Mouse (Mus musculus) limb, embryonic 11.5 days (tissue): ENCODE results near the gene Serp2. TPM values are rescaled to one million over a fixed set of nuclear protein-coding genes. Genes with fewer than 3 reads are reported as not detected.

Source experiments
- ATAC-seq: fragments of 200-750 bp; cut with Nextera tagmentation; 2 replicates; pipeline ENCODE4 v1.8.0; 2017; ENCODE audit warnings: low read depth; ENCODE audit not compliant: insufficient number of reproducible peaks, low FRiP score, low TSS enrichment
- DNase-seq: peaks from one replicate; pipeline ENCODE4 v3.0.0-alpha.2; 2015; ENCODE audit warnings: low spot score
- H3K27ac ChIP-seq: fragments of 300-500 bp; sonication (generic); replicated peaks from 2 replicates; pipeline ENCODE4 v1.5.1; 2014; ENCODE audit warnings: low read depth, mild to moderate bottlenecking, low read length
- H3K27me3 ChIP-seq: fragments of 300-500 bp; sonication (generic); 2 replicates; pipeline ENCODE4 v1.6.1; 2014; ENCODE audit warnings: mild to moderate bottlenecking, low read length, mixed read lengths; ENCODE audit not compliant: control insufficient read depth, insufficient read depth
- H3K36me3 ChIP-seq: fragments of 300-500 bp; sonication (generic); 2 replicates; pipeline ENCODE4 v1.6.1; 2014; ENCODE audit warnings: mild to moderate bottlenecking, low read length, moderate library complexity, mixed read lengths; ENCODE audit not compliant: control insufficient read depth, insufficient read depth
- H3K4me1 ChIP-seq: fragments of 300-500 bp; sonication (generic); 2 replicates; pipeline ENCODE4 v1.6.1; 2014; ENCODE audit warnings: low read length, mixed read lengths; ENCODE audit not compliant: control insufficient read depth, insufficient read depth
- H3K4me2 ChIP-seq: fragments of 300-500 bp; sonication (generic); 2 replicates; pipeline ENCODE4 v1.6.1; 2014; ENCODE audit warnings: low read depth, mild to moderate bottlenecking, moderate library complexity; ENCODE audit not compliant: severe bottlenecking
- H3K4me3 ChIP-seq: fragments of 300-500 bp; sonication (generic); 2 replicates; pipeline ENCODE4 v1.5.1; 2014; ENCODE audit warnings: low read depth, low read length
- H3K9ac ChIP-seq: fragments of 300-500 bp; sonication (generic); 2 replicates; pipeline ENCODE4 v1.6.1; 2014; ENCODE audit warnings: mild to moderate bottlenecking, low read length
- H3K9me3 ChIP-seq: fragments of 300-500 bp; sonication (generic); 2 replicates; pipeline ENCODE4 v1.6.1; 2016; ENCODE audit warnings: low read length; ENCODE audit not compliant: control insufficient read depth
- WGBS: fragments of 180-500 bp; shearing (Covaris S2); extraction: QIAGEN DNeasy Blood & Tissue Kit; methylation state at CpG from one replicate; pipeline ENCODE4 v1.1.7; 2014; 5-methylcytosine and 5-hydroxymethylcytosine counted together
- polyA plus RNA-seq: library from polyadenylated mRNA; unstranded; fragments of >200 nt; fragmentation: Nextera tagmentation; extraction: Ambion mirVana; gene quantifications from 2 replicates; pipeline ENCODE4 v1.2.1, GENCODE M21; 2014

Serp2 gene
- polyA plus RNA-seq: 18.7 and 19.4 TPM in 2 replicates

DNA sequence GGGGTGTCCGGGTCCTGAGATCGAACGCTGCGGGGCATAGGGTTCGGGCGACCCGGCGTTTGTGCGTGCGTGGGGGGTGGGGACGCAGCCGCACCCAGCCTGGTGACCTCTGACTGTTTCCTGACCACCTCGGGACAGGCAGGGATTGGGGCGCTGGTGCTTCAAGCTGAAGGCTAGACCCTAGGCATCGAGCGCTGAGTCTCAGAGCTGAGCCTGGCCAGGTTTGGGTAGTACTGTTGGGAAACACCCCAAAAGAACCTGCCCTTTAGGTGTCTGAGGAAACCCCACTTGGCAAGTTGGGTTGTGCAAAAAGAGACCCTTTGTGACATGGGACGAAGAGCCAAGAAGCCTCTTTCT lies at the start of gene Serp2:
Gene Serp2 (minus strand): TSS at position 38 of the 357 bp plus-strand sequence.
- WGBS: 7% methylated on average over 17 of the region's 17 CpGs
- ATAC-seq (0 out of 2 replicates have a peak, but pooled peaks have one; percentile 22), DNase-seq (no peak)

DNA sequence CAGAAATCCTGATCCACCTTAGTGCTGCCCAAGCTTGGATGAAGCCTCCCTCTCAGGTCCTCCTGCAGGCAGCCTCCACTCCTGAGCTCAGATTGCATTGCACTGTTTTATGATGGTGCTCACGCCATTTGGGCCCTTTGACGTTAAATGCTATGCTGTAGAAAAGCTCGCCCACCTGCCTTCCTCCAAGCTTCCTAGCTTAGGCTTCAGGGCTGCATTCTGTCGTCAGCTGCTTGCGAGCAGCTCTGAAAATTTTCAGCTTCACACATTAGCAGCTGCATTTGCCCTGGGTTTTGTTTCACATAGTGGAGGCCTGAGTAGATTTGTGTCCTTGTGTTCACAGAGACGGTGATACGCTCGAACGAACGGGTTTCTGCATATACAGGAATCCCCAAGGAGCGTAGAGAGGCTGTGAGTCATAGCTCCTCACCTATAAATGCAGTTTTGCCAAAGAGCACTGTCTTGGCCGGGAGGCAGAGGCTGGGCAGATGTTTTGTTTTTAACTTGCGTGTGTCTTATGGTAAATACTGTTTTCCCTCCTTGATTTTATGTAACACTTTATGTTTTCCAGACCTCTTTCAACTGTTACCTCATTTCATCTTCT lies 49.3 kb upstream of the Serp2 start:
- Histone ChIP-seq H3K9ac (0 out of 2 replicates have a peak overlapping the region, but pooled peaks have one; percentile 22), H3K4me2 (no peak overlapping the region), H3K4me3 (no peak overlapping the region), H3K27ac (peak overlapping the region; percentile 51; the same call in 1 of the 2 replicates), H3K36me3 (no peaks in the 10 kb centered on the region), H3K4me1 (peaks cover 15% of the 10 kb centered on the region), H3K9me3 (no peaks in the 10 kb centered on the region), H3K27me3 (no peaks in the 10 kb centered on the region)
- ATAC-seq (peak; percentile 23; the same call in 1 of the 2 replicates), DNase-seq (peak; percentile 47)
- WGBS: 42% methylated on average over 13 of the region's 13 CpGs

More for the DNA sequence above, at the start of gene Serp2:
- peak within 1 kb of the TSS; percentile 78 for H3K27ac ChIP-seq
- H3K9me3 ChIP-seq: no peaks in the 10 kb centered on the region
- H3K4me1 ChIP-seq: 0 out of 2 replicates have a peak, but pooled peaks cover 5% of the 10 kb centered on the region
- peak within 1 kb of the TSS; percentile 64 for H3K4me3 ChIP-seq
- no peaks in the 10 kb centered on the region for H3K36me3 ChIP-seq
- H3K9ac ChIP-seq: peak within 1 kb of the TSS; percentile 79
- peak within 1 kb of the TSS; percentile 94 for H3K4me2 ChIP-seq
- no peaks in the 10 kb centered on the region for H3K27me3 ChIP-seq

DNA sequence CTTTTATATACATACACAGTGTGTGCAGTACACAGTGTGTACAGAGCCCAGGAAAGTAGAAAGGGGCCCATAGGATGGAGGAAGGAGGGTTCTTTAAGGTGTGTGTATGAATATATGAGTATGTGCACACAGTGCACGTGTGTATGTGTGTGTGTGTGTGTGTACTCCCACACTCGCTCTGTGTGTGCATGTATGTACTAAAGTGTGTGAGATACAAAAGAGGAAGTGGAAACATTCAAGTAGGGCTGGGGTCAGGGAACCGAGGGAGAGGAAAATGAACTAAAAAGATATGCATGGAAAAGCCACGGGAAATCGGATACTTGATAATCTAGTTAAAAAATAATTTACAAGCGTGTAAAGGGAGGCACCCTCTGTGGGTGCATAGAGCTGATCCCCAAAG lies 47.3 kb upstream of the Serp2 start:
- Histone ChIP-seq H3K27me3 (no peaks in the 10 kb centered on the region), H3K36me3 (no peaks in the 10 kb centered on the region), H3K27ac (no peak overlapping the region), H3K9ac (no peak overlapping the region), H3K4me3 (no peak overlapping the region), H3K9me3 (no peaks in the 10 kb centered on the region), H3K4me1 (peaks cover 18% of the 10 kb centered on the region), H3K4me2 (no peak overlapping the region)
- DNase-seq: no peak
- WGBS: 86% methylated on average over 6 of the region's 6 CpGs
- no peak for ATAC-seq

DNA sequence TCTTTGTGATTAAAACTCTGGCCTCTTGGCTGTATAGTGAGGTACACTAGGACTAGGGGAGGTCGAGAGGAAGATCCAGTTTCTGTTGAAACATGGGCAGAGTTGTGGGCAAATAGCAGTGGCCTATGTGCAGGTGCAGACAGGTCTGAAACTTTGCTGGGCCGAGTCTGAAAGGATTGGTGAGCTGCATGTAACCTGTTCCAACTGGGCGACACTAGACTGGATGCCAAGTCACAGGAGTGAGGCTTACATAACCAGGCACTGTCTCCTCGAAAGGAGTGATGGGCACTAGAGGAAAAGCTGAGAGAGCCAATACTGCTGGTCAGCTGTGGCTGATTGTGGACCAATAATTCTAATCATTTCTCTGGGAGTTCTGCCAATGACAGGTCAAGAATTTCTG lies 45.0 kb upstream of the Serp2 start:
- H3K36me3 ChIP-seq: no peaks in the 10 kb centered on the region

DNA sequence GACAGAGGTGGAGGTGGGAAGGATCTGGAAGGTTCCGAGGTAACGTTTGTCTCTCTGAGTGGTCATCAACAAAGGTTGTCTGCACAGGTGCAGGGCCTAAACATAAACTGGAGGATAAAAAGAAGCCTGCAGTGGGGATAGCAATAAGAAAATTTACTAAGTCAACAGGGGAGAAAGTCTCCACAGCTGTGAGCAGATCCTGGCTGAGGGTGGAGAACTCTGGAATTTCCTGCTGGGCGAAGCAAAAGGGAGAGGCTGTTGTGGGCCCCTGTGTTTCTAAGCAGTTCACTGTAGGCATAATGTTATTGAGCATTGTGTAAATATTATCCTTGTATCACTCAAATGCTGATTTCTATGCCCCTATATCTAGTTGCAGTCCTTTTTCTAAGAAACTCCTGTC lies 43.7 kb upstream of the Serp2 start:
- H3K9ac ChIP-seq: no peak overlapping the region
- peaks cover 21% of the 10 kb centered on the region for H3K4me1 ChIP-seq
- H3K27ac ChIP-seq: peak overlapping the region; percentile 33; the same call in 1 of the 2 replicates
- no peak overlapping the region for H3K4me2 ChIP-seq
- H3K9me3 ChIP-seq: no peaks in the 10 kb centered on the region
- H3K4me3 ChIP-seq: no peak overlapping the region
- H3K36me3 ChIP-seq: no peaks in the 10 kb centered on the region
- no peak for ATAC-seq
- DNase-seq: no peak
- no peaks in the 10 kb centered on the region for H3K27me3 ChIP-seq
- 84% methylated on average over 3 of the region's 3 CpGs for WGBS

More for the DNA sequence above, 45.0 kb upstream of the Serp2 start:
- Histone ChIP-seq H3K9me3 (no peaks in the 10 kb centered on the region), H3K4me3 (no peak overlapping the region), H3K27ac (no peak overlapping the region), H3K27me3 (no peaks in the 10 kb centered on the region), H3K4me1 (peaks cover 28% of the 10 kb centered on the region), H3K9ac (no peak overlapping the region), H3K4me2 (no peak overlapping the region)
- ATAC-seq: no peak
- DNase-seq: no peak
- WGBS: 89% methylated on average over 4 of the region's 4 CpGs

DNA sequence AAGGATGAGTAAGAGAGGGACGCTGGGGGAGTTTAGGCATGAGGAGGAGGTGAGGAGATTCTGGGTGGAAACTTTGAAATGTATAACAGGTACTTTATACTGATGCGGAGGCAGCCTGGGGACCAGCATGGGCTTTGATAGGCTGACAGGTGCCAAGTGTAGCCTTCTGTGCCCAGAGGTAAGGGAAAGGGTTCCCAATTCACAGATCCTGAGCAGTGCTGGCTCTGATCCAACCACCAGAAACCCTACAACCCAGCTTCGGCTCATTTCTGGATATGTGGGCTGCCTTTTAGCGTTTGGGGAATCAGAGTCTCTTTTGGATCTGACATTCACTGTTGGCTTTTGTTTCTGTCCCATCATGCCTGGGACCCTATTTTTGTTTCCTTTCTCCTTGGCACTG lies 43.0 kb upstream of the Serp2 start:
- Histone ChIP-seq H3K4me1 (peaks cover 14% of the 10 kb centered on the region), H3K9ac (no peak overlapping the region), H3K4me3 (no peak overlapping the region), H3K9me3 (no peaks in the 10 kb centered on the region), H3K27me3 (no peaks in the 10 kb centered on the region), H3K27ac (no peak overlapping the region), H3K4me2 (no peak overlapping the region), H3K36me3 (no peaks in the 10 kb centered on the region)
- 48% methylated on average over 4 of the region's 4 CpGs for WGBS
- DNase-seq (no peak), ATAC-seq (no peak)

DNA sequence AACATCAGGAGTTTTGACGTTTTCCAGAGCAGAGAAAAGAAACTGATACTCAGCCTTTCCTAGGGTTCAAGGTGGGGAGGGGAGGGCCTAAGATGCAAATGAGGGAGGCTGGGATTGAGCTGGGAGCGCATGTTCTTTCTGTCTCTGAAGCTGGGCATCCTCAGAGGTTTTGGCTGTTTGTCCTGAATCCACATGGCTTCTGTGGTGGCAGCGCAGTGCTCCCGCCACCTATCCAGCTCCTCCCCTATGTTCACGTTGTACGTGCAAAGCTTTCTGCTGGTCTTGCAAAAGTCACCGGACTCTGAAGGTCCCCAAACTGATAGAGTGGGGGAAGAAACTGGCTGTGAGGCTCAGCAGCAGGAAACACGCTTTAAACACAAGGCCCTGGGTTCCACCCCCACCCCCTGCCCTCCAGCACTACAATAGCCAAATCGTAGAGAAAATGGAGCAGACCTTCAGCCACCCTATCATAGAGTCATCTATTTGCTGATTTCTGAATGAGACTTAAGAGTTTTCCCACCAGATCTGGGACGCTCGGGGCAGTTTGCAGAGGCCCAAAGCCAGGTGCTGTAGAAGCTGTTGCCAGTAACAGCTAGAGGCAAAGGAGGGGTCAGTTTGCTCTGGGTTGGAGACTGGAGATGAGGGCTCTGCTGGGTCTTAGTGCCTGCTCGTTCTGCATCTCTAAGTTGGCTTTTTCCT lies 42.0 kb upstream of the Serp2 start:
- ATAC-seq (peak; percentile 87; the same call in 1 of the 2 replicates), DNase-seq (peak; percentile 77)
- Histone ChIP-seq H3K9me3 (no peaks in the 10 kb centered on the region), H3K4me2 (peak overlapping the region; percentile 53), H3K36me3 (no peaks in the 10 kb centered on the region), H3K9ac (peak overlapping the region; percentile 43), H3K4me3 (peak overlapping the region; percentile 20), H3K4me1 (peaks cover 12% of the 10 kb centered on the region), H3K27ac (peak overlapping the region; percentile 90), H3K27me3 (no peaks in the 10 kb centered on the region)
- under 1% methylated on average over 12 of the region's 12 CpGs for WGBS

DNA sequence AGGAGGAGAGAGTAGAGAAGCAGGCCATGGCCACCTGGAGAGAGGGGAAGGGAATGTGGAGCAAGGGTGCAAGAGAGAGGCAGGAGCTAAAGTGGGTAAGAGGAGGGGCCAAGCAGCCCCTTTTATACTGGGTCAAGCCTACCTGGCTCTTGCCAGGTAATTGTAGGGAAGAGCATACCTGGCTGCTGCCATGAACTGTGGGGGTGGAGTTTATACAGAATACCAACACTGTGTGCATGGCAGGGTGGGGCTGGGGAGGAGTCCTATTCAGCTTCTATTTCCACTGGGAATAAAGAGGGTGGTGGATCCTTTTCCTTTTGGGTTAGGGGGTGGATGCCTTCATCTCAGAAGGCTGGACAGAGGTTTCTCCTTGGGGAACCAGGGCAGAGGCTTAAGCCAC lies 41.1 kb upstream of the Serp2 start:
- Histone ChIP-seq H3K4me1 (peaks cover 12% of the 10 kb centered on the region), H3K36me3 (no peaks in the 10 kb centered on the region), H3K9ac (no peak overlapping the region), H3K27me3 (no peaks in the 10 kb centered on the region), H3K27ac (no peak overlapping the region), H3K4me3 (no peak overlapping the region), H3K4me2 (no peak overlapping the region), H3K9me3 (no peaks in the 10 kb centered on the region)
- ATAC-seq: no peak
- no peak for DNase-seq
